Mouse (Mus musculus) lung, postnatal 25 days (tissue): ENCODE measurements around the gene Gm17662.

ENCODE experiments used
- DNase-seq: peaks from one replicate; pipeline ENCODE4 v3.0.0; 2022; ENCODE audit warnings: low spot score

Gene Gm17662

GRCm38 (mm10) chr4:104857029-104857428, at the start of gene Gm17662:
Gene Gm17662, plus strand, starts transcription at chr4:104857329.
- DNase-seq: no peak

- no peak for DNase-seq
Measured at GRCm38 (mm10) chr4:104810710-104811286, 46.3 kb upstream of the Gm17662 start.

- no peak for DNase-seq
Measured at GRCm38 (mm10) chr4:104813617-104814016, 43.5 kb upstream of the Gm17662 start.

- no peak for DNase-seq
Measured at GRCm38 (mm10) chr4:104816519-104817232, 40.5 kb upstream of the Gm17662 start.

GRCm38 (mm10) chr4:104817509-104817908, 39.6 kb upstream of the Gm17662 start:
- no peak for DNase-seq

- DNase-seq: no peak
Measured at GRCm38 (mm10) chr4:104818986-104819385, 38.1 kb upstream of the Gm17662 start.

- no peak for DNase-seq
Measured at GRCm38 (mm10) chr4:104819891-104820290, 37.2 kb upstream of the Gm17662 start.

- no peak for DNase-seq
Measured at GRCm38 (mm10) chr4:104823597-104824101, 33.5 kb upstream of the Gm17662 start.

GRCm38 (mm10) chr4:104824381-104825077, 32.6 kb upstream of the Gm17662 start:
- no peak for DNase-seq

- DNase-seq: no peak
Measured at GRCm38 (mm10) chr4:104828939-104829338, 28.2 kb upstream of the Gm17662 start.

GRCm38 (mm10) chr4:104835096-104835495, 22.0 kb upstream of the Gm17662 start:
- no peak for DNase-seq

GRCm38 (mm10) chr4:104838342-104838741, 18.8 kb upstream of the Gm17662 start:
- DNase-seq: no peak

GRCm38 (mm10) chr4:104842204-104842603, 14.9 kb upstream of the Gm17662 start:
- no peak for DNase-seq

GRCm38 (mm10) chr4:104843546-104843945, 13.6 kb upstream of the Gm17662 start:
- no peak for DNase-seq

- DNase-seq: no peak
Measured at GRCm38 (mm10) chr4:104855216-104855615, 1.9 kb upstream of the Gm17662 start.

- no peak for DNase-seq
Measured at GRCm38 (mm10) chr4:104857823-104858222, 694 bp downstream of the Gm17662 start.

GRCm38 (mm10) chr4:104861241-104861640, 4.1 kb downstream of the Gm17662 start:
- DNase-seq: no peak

- DNase-seq: no peak
Measured at GRCm38 (mm10) chr4:104864397-104864796, 7.3 kb downstream of the Gm17662 start.

GRCm38 (mm10) chr4:104869581-104869980, 12.5 kb downstream of the Gm17662 start:
- DNase-seq: no peak

- no peak for DNase-seq
Measured at GRCm38 (mm10) chr4:104870196-104870595, 13.1 kb downstream of the Gm17662 start.

GRCm38 (mm10) chr4:104875832-104876231, 18.7 kb downstream of the Gm17662 start:
- no peak for DNase-seq

- DNase-seq: no peak
Measured at GRCm38 (mm10) chr4:104876323-104876722, 19.2 kb downstream of the Gm17662 start, which contains the start of gene C8a. Gene C8a, minus strand, starts transcription at chr4:104876398.

- DNase-seq: no peak
Measured at GRCm38 (mm10) chr4:104887486-104887885, 30.4 kb downstream of the Gm17662 start.
